Mouse (Mus musculus) stomach, embryonic 14.5 days (tissue): Measurements from ENCODE around the gene Ralb. TPM values are rescaled to one million over a fixed set of nuclear protein-coding genes. Genes with fewer than 3 reads are reported as not detected.
A peak's percentile ranks its signal among the peaks of the same experiment; 100 is the strongest.

Experiments
- ATAC-seq: fragments of 200-750 bp; cut with Nextera tagmentation; 2 replicates; pipeline ENCODE4 v1.8.0; 2017; ENCODE audit warnings: low read depth, moderate TSS enrichment; ENCODE audit not compliant: insufficient number of reproducible peaks, insufficient read depth, low FRiP score
- H3K27ac ChIP-seq: fragments of 300-500 bp; sonication (generic); 2 replicates; pipeline ENCODE4 v1.5.1; 2014; ENCODE audit warnings: mild to moderate bottlenecking, low read length, moderate library complexity, mixed read lengths
- H3K27me3 ChIP-seq: fragments of 300-500 bp; sonication (generic); 2 replicates; pipeline ENCODE4 v1.6.1; 2014; ENCODE audit warnings: low read length, control low read depth, mixed read lengths; ENCODE audit not compliant: control insufficient read depth, insufficient read depth
- H3K36me3 ChIP-seq: fragments of 300-500 bp; sonication (generic); 2 replicates; pipeline ENCODE4 v1.6.1; 2014; ENCODE audit warnings: mild to moderate bottlenecking, control low read depth, low read length, moderate library complexity, mixed read lengths; ENCODE audit not compliant: control insufficient read depth, insufficient read depth
- H3K4me1 ChIP-seq: fragments of 300-500 bp; sonication (generic); 2 replicates; pipeline ENCODE4 v1.6.1; 2014; ENCODE audit warnings: low read length, control low read depth, mixed read lengths; ENCODE audit not compliant: control insufficient read depth, insufficient read depth
- H3K4me2 ChIP-seq: fragments of 300-500 bp; sonication (generic); replicated peaks from 2 replicates; pipeline ENCODE4 v1.6.1; 2014; ENCODE audit warnings: low read depth, low read length, control low read depth
- H3K4me3 ChIP-seq: fragments of 300-500 bp; sonication (generic); 2 replicates; pipeline ENCODE4 v1.5.1; 2014; ENCODE audit warnings: low read depth, low read length, control low read depth
- H3K9ac ChIP-seq: fragments of 300-500 bp; sonication (generic); replicated peaks from 2 replicates; pipeline ENCODE4 v1.6.1; 2014; ENCODE audit warnings: low read depth, mild to moderate bottlenecking, control low read depth, low read length, moderate library complexity, mixed read lengths
- H3K9me3 ChIP-seq: fragments of 300-500 bp; sonication (generic); 2 replicates; pipeline ENCODE4 v1.6.1; 2016; ENCODE audit warnings: low read depth, low read length, control low read depth; ENCODE audit not compliant: control insufficient read depth
- WGBS: fragments of 180-500 bp; shearing (Covaris S2); extraction: QIAGEN DNeasy Blood & Tissue Kit; methylation state at CpG from one replicate; pipeline ENCODE4 v1.1.7; 2014; 5-methylcytosine and 5-hydroxymethylcytosine counted together
- polyA plus RNA-seq: library from polyadenylated mRNA; unstranded; fragments of >200 nt; fragmentation: Nextera tagmentation; extraction: Ambion mirVana; gene quantifications from 2 replicates; pipeline ENCODE4 v1.2.1, GENCODE M21; 2014

Ralb gene
- polyA plus RNA-seq, 1 experiment from 2014 or later, result 103 TPM

- Histone ChIP-seq H3K27ac (no peak overlapping the region), H3K4me2 (no peak overlapping the region), H3K9me3 (peaks cover 3% of the 10 kb centered on the region; the same call in 1 of the 2 replicates), H3K27me3 (no peaks in the 10 kb centered on the region), H3K4me1 (peaks cover 21% of the 10 kb centered on the region), H3K4me3 (no peak overlapping the region), H3K9ac (no peak overlapping the region), H3K36me3 (no peaks in the 10 kb centered on the region)
- WGBS, result 73% methylated on average over 7 of the region's 7 CpGs
- no peak for ATAC-seq
These were observed 17.1 kb upstream of the Ralb start for GRCm38 (mm10) chr1:119521681-119522080.

- no peak for ATAC-seq
- H3K4me3 ChIP-seq, result no peak overlapping the region
These were observed 16.4 kb upstream of the Ralb start for GRCm38 (mm10) chr1:119521029-119521428.

GRCm38 (mm10) chr1:119519286-119519685, 14.7 kb upstream of the Ralb start:
- WGBS, result 29% methylated on average over 6 of the region's 6 CpGs
- no peaks in the 10 kb centered on the region for H3K9me3 ChIP-seq

More at GRCm38 (mm10) chr1:119521029-119521428, 16.4 kb upstream of the Ralb start:
- H3K9me3 ChIP-seq, result no peaks in the 10 kb centered on the region
- H3K36me3 ChIP-seq, result no peaks in the 10 kb centered on the region
- H3K27ac ChIP-seq, result no peak overlapping the region
- no peak overlapping the region for H3K4me2 ChIP-seq
- H3K9ac ChIP-seq, result no peak overlapping the region
- WGBS, result 35% methylated on average over 2 of the region's 2 CpGs
- H3K4me1 ChIP-seq, result peaks cover 16% of the 10 kb centered on the region; the same call in 1 of the 2 replicates
- H3K27me3 ChIP-seq, result no peaks in the 10 kb centered on the region

GRCm38 (mm10) chr1:119518786-119519185, 14.2 kb upstream of the Ralb start:
- no peaks in the 10 kb centered on the region for H3K9me3 ChIP-seq

More at GRCm38 (mm10) chr1:119519286-119519685, 14.7 kb upstream of the Ralb start:
- H3K27me3 ChIP-seq, result no peaks in the 10 kb centered on the region
- no peak overlapping the region for H3K27ac ChIP-seq
- H3K4me1 ChIP-seq, result 0 out of 2 replicates have a peak, but pooled peaks cover 6% of the 10 kb centered on the region
- no peak overlapping the region for H3K9ac ChIP-seq
- ATAC-seq, result no peak
- no peak overlapping the region for H3K4me3 ChIP-seq
- no peaks in the 10 kb centered on the region for H3K36me3 ChIP-seq
- no peak overlapping the region for H3K4me2 ChIP-seq

GRCm38 (mm10) chr1:119518060-119518459, 13.5 kb upstream of the Ralb start:
- Histone ChIP-seq H3K9me3 (no peaks in the 10 kb centered on the region), H3K4me2 (no peak overlapping the region), H3K9ac (no peak overlapping the region), H3K36me3 (no peaks in the 10 kb centered on the region), H3K4me3 (no peak overlapping the region), H3K4me1 (0 out of 2 replicates have a peak, but pooled peaks cover 6% of the 10 kb centered on the region), H3K27ac (no peak overlapping the region), H3K27me3 (no peaks in the 10 kb centered on the region)
- ATAC-seq, result no peak
- 81% methylated on average over 7 of the region's 7 CpGs for WGBS

More at GRCm38 (mm10) chr1:119518786-119519185, 14.2 kb upstream of the Ralb start:
- no peak for ATAC-seq
- Histone ChIP-seq H3K4me2 (no peak overlapping the region), H3K27me3 (no peaks in the 10 kb centered on the region), H3K27ac (no peak overlapping the region), H3K4me1 (0 out of 2 replicates have a peak, but pooled peaks cover 6% of the 10 kb centered on the region), H3K4me3 (no peak overlapping the region), H3K9ac (no peak overlapping the region), H3K36me3 (no peaks in the 10 kb centered on the region)

- no peaks in the 10 kb centered on the region for H3K36me3 ChIP-seq
- WGBS, result 62% methylated on average over 8 of the region's 8 CpGs
- no peak overlapping the region for H3K4me2 ChIP-seq
- ATAC-seq, result no peak
- H3K4me1 ChIP-seq, result 0 out of 2 replicates have a peak, but pooled peaks cover 6% of the 10 kb centered on the region
- H3K9me3 ChIP-seq, result no peaks in the 10 kb centered on the region
- H3K9ac ChIP-seq, result no peak overlapping the region
- no peaks in the 10 kb centered on the region for H3K27me3 ChIP-seq
- 0 out of 2 replicates have a peak overlapping the region, but pooled peaks have one; percentile 3 for H3K27ac ChIP-seq
- no peak overlapping the region for H3K4me3 ChIP-seq
These were observed 6.3 kb upstream of the Ralb start for GRCm38 (mm10) chr1:119510857-119511256.

GRCm38 (mm10) chr1:119510409-119510808, 5.8 kb upstream of the Ralb start:
- no peak overlapping the region for H3K27ac ChIP-seq
- ATAC-seq, result no peak
- no peaks in the 10 kb centered on the region for H3K9me3 ChIP-seq
- no peak overlapping the region for H3K4me2 ChIP-seq
- 60% methylated on average over 9 of the region's 9 CpGs for WGBS
- no peaks in the 10 kb centered on the region for H3K27me3 ChIP-seq
- H3K9ac ChIP-seq, result no peak overlapping the region
- H3K4me3 ChIP-seq, result no peak overlapping the region
- H3K4me1 ChIP-seq, result 0 out of 2 replicates have a peak, but pooled peaks cover 6% of the 10 kb centered on the region
- H3K36me3 ChIP-seq, result no peaks in the 10 kb centered on the region

GRCm38 (mm10) chr1:119509474-119509873, 4.9 kb upstream of the Ralb start:
- Histone ChIP-seq H3K4me3 (no peak overlapping the region), H3K4me1 (peaks cover 11% of the 10 kb centered on the region; the same call in 1 of the 2 replicates), H3K27ac (no peak overlapping the region), H3K36me3 (no peaks in the 10 kb centered on the region), H3K9ac (no peak overlapping the region), H3K4me2 (no peak overlapping the region), H3K27me3 (no peaks in the 10 kb centered on the region), H3K9me3 (no peaks in the 10 kb centered on the region)
- ATAC-seq, result no peak
- 86% methylated on average over 7 of the region's 7 CpGs for WGBS

GRCm38 (mm10) chr1:119508548-119508947, 4.0 kb upstream of the Ralb start:
- Histone ChIP-seq H3K9ac (no peak overlapping the region), H3K4me3 (no peak overlapping the region), H3K4me1 (peaks cover 14% of the 10 kb centered on the region; the same call in 1 of the 2 replicates), H3K9me3 (no peaks in the 10 kb centered on the region), H3K27me3 (no peaks in the 10 kb centered on the region), H3K36me3 (no peaks in the 10 kb centered on the region), H3K4me2 (no peak overlapping the region), H3K27ac (peak overlapping the region; percentile 33; the same call in 1 of the 2 replicates)
- ATAC-seq, result no peak
- 47% methylated on average over 4 of the region's 4 CpGs for WGBS
